15 mouse cellular contexts compared by ENCODE assay signal in genomic region chr11:25592268-25592667, GRCm38 (mm10).
A peak's percentile ranks its signal among the peaks of the same experiment; 100 is the strongest.
DNase-seq lines count a peak whose midpoint lies in the region; ATAC-seq lines count a peak whose summit lies in the region.
"Had no signal": no experiment of that assay in that cellular context is flagged by ENCODE, and none has a peak within 500 bp of the region (broad histone marks: within the 10 kb centered on the region; RNA-seq: fewer than 3 reads in every experiment).

No protein-coding gene starts in this region.

- no peaks in the 10 kb centered on the region for H3K9me3 ChIP-seq in midbrain, embryonic 12.5 days
- H3K9me3 ChIP-seq in midbrain, embryonic 16.5 days (replicated peaks; ENCODE audit: control insufficient read depth, low read length, poor library complexity, severe bottlenecking), result no peaks in the 10 kb centered on the region
- no peaks in the 10 kb centered on the region for H3K9me3 ChIP-seq in embryonic facial prominence, embryonic 14.5 days (ENCODE audit: control insufficient read depth, low read length)
- H3K9me3 ChIP-seq in hindbrain, embryonic 16.5 days (ENCODE audit: control insufficient read depth, low read length), result no peaks in the 10 kb centered on the region
- H3K9me3 ChIP-seq: heart, embryonic 12.5 days had no signal

- DNase-seq in heart, postnatal 10 days, result peak; percentile 8 to 10
- DNase-seq in heart, adult 18-20 months, result no peak
- peak; percentile 20 for DNase-seq in embryonic facial prominence, embryonic 14.5 days (ENCODE audit: low spot score)
- no peak for DNase-seq in adrenal gland, postnatal 25 days
- DNase-seq: cerebellum, adult 11 months; gastrocnemius, postnatal 10 days; kidney, adult 2 months; lung, postnatal 10 days; right cerebral cortex, adult 18-20 months had no signal

- 0 out of 2 replicates have a peak, but pooled peaks have one; percentile 17 for ATAC-seq in midbrain, embryonic 12.5 days (ENCODE audit: low FRiP score, low read depth)
- ATAC-seq in midbrain, embryonic 16.5 days, result no peak
- ATAC-seq in embryonic facial prominence, embryonic 14.5 days (ENCODE audit: low read depth), result no peak
- ATAC-seq in hindbrain, embryonic 16.5 days, result 0 out of 2 replicates have a peak, but pooled peaks have one; percentile 54
- no peak for ATAC-seq in erythroblast, adult 5-6 weeks (replicated peaks; ENCODE audit: low FRiP score, poor library complexity, severe bottlenecking)

- 3% methylated on average over 3 of the region's 3 CpGs for WGBS in midbrain, embryonic 12.5 days
- WGBS in midbrain, embryonic 16.5 days, result 10% methylated on average over 3 of the region's 3 CpGs
- whole genome bisulfite sequencing in embryonic facial prominence, embryonic 14.5 days, result 17% methylated on average over 3 of the region's 3 CpGs
- WGBS in hindbrain, embryonic 16.5 days, result 14% methylated on average over 3 of the region's 3 CpGs

- H3K4me3 ChIP-seq in midbrain, embryonic 12.5 days, result no peak overlapping the region
- no peak overlapping the region for H3K4me3 ChIP-seq in midbrain, embryonic 16.5 days (ENCODE audit: low read depth, low read length)
- H3K4me3 ChIP-seq in embryonic facial prominence, embryonic 14.5 days (ENCODE audit: low read depth, low read length), result no peak overlapping the region
- no peak overlapping the region for H3K4me3 ChIP-seq in hindbrain, embryonic 16.5 days (ENCODE audit: low read length)
- H3K4me3 ChIP-seq: heart, embryonic 12.5 days had no signal

- H3K27me3 ChIP-seq in midbrain, embryonic 12.5 days, result no peaks in the 10 kb centered on the region
- no peaks in the 10 kb centered on the region for H3K27me3 ChIP-seq in midbrain, embryonic 16.5 days (ENCODE audit: control insufficient read depth, insufficient read depth, low read depth, low read length)
- H3K27me3 ChIP-seq in embryonic facial prominence, embryonic 14.5 days (replicated peaks; ENCODE audit: control insufficient read depth, insufficient read depth, low read length), result no peaks in the 10 kb centered on the region; the same call in 1 of the 2 replicates
- no peaks in the 10 kb centered on the region for H3K27me3 ChIP-seq in hindbrain, embryonic 16.5 days (replicated peaks; ENCODE audit: control insufficient read depth, insufficient read depth, low read length)
- H3K27me3 ChIP-seq: heart, embryonic 12.5 days had no signal

- no peak overlapping the region; the same call in 1 of the 2 replicates for H3K27ac ChIP-seq in midbrain, embryonic 12.5 days (replicated peaks)
- H3K27ac ChIP-seq in midbrain, embryonic 16.5 days (ENCODE audit: low read length), result no peak overlapping the region
- H3K27ac ChIP-seq in embryonic facial prominence, embryonic 14.5 days (replicated peaks; ENCODE audit: low read depth, low read length), result no peak overlapping the region
- H3K27ac ChIP-seq in hindbrain, embryonic 16.5 days (ENCODE audit: low read depth, low read length), result no peak overlapping the region

- no peak overlapping the region for H3K9ac ChIP-seq in midbrain, embryonic 12.5 days (replicated peaks)
- H3K9ac ChIP-seq in midbrain, embryonic 16.5 days (ENCODE audit: low read depth, low read length), result no peak overlapping the region
- H3K9ac ChIP-seq in embryonic facial prominence, embryonic 14.5 days (ENCODE audit: low read depth, low read length), result no peak overlapping the region
- H3K9ac ChIP-seq in hindbrain, embryonic 16.5 days (ENCODE audit: low read depth, low read length), result no peak overlapping the region
- H3K9ac ChIP-seq: heart, embryonic 12.5 days had no signal

- intact Hi-C loops in heart, postnatal 10 days (cut with DNase I), result no loop called here

- H3K4me2 ChIP-seq in midbrain, embryonic 12.5 days (replicated peaks), result no peak overlapping the region
- H3K4me2 ChIP-seq in midbrain, embryonic 16.5 days (ENCODE audit: low read length), result no peak overlapping the region
- H3K4me2 ChIP-seq in embryonic facial prominence, embryonic 14.5 days (ENCODE audit: low read depth, low read length), result no peak overlapping the region
- no peak overlapping the region for H3K4me2 ChIP-seq in hindbrain, embryonic 16.5 days (ENCODE audit: low read length)
- H3K4me2 ChIP-seq: heart, embryonic 12.5 days; liver, embryonic 11.5 days had no signal

- H3K36me3 ChIP-seq in midbrain, embryonic 12.5 days, result no peaks in the 10 kb centered on the region
- H3K36me3 ChIP-seq in midbrain, embryonic 16.5 days (ENCODE audit: control insufficient read depth, insufficient read depth, low read length), result no peaks in the 10 kb centered on the region
- H3K36me3 ChIP-seq in embryonic facial prominence, embryonic 14.5 days (ENCODE audit: control insufficient read depth, insufficient read depth, low read length), result no peaks in the 10 kb centered on the region
- no peaks in the 10 kb centered on the region for H3K36me3 ChIP-seq in hindbrain, embryonic 16.5 days (ENCODE audit: control insufficient read depth, insufficient read depth, low read length)
- H3K36me3 ChIP-seq: heart, embryonic 12.5 days had no signal

- H3K4me1 ChIP-seq in midbrain, embryonic 12.5 days, result peaks cover 17% of the 10 kb centered on the region
- 0 out of 2 replicates have a peak, but pooled peaks cover 3% of the 10 kb centered on the region for H3K4me1 ChIP-seq in midbrain, embryonic 16.5 days (ENCODE audit: control insufficient read depth, insufficient read depth, low read length)
- H3K4me1 ChIP-seq in embryonic facial prominence, embryonic 14.5 days (ENCODE audit: control insufficient read depth, insufficient read depth, low read length), result no peaks in the 10 kb centered on the region
- peaks cover 2% of the 10 kb centered on the region; the same call in 1 of the 2 replicates for H3K4me1 ChIP-seq in hindbrain, embryonic 16.5 days (ENCODE audit: control insufficient read depth, insufficient read depth, low read depth, low read length)

Comparison
In these comparisons a context has a peak if more than half of its experiments do, and no peak if none do; other contexts are left out.
1. DNase-seq: peak in heart, postnatal 10 days (2 of 2) and embryonic facial prominence, embryonic 14.5 days (single experiment); none in heart, adult 18-20 months (0 of 2) and adrenal gland, postnatal 25 days (single experiment).
2. ATAC-seq: peak in midbrain, embryonic 12.5 days (single experiment) and hindbrain, embryonic 16.5 days (single experiment); none in midbrain, embryonic 16.5 days (single experiment), embryonic facial prominence, embryonic 14.5 days (single experiment) and erythroblast, adult 5-6 weeks (single experiment).